Mouse (Mus musculus) stomach, postnatal 0 days (tissue): Measurements from ENCODE around the gene Ttf2. TPM values are rescaled to one million over a fixed set of nuclear protein-coding genes. Genes with fewer than 3 reads are reported as not detected.

ENCODE experiments used
- ATAC-seq: fragments of 200-750 bp; cut with Nextera tagmentation; 2 replicates; pipeline ENCODE4 v1.8.0; 2017; ENCODE audit not compliant: low FRiP score, low TSS enrichment
- DNase-seq: peaks from one replicate; pipeline ENCODE4 v3.0.0-alpha.2; 2016; ENCODE audit warnings: low spot score
- H3K27ac ChIP-seq: fragments of 300-500 bp; sonication (generic); replicated peaks from 2 replicates; pipeline ENCODE4 v1.5.1; 2014; ENCODE audit warnings: mild to moderate bottlenecking, control low read depth
- H3K27me3 ChIP-seq: fragments of 300-500 bp; sonication (generic); 2 replicates; pipeline ENCODE4 v1.6.1; 2014; ENCODE audit warnings: low read length; ENCODE audit not compliant: control insufficient read depth, insufficient read depth
- H3K36me3 ChIP-seq: fragments of 300-500 bp; sonication (generic); 2 replicates; pipeline ENCODE4 v1.6.1; 2014; ENCODE audit warnings: low read length, mixed read lengths; ENCODE audit not compliant: control insufficient read depth, insufficient read depth
- H3K4me1 ChIP-seq: fragments of 300-500 bp; sonication (generic); replicated peaks from 2 replicates; pipeline ENCODE4 v1.6.1; 2014; ENCODE audit warnings: antibody characterized with exemption; ENCODE audit not compliant: control insufficient read depth, insufficient read depth
- H3K4me2 ChIP-seq: fragments of 300-500 bp; sonication (generic); replicated peaks from 2 replicates; pipeline ENCODE4 v1.6.1; 2014; ENCODE audit warnings: low read depth, mild to moderate bottlenecking, control low read depth, moderate library complexity
- H3K4me3 ChIP-seq: fragments of 300-500 bp; sonication (generic); 2 replicates; pipeline ENCODE4 v1.5.1; 2014; ENCODE audit warnings: low read depth, low read length, control low read depth
- H3K9ac ChIP-seq: fragments of 300-500 bp; sonication (generic); 2 replicates; pipeline ENCODE4 v1.6.1; 2014; ENCODE audit warnings: mild to moderate bottlenecking, low read length, control low read depth, mixed read lengths
- H3K9me3 ChIP-seq: fragments of 300-500 bp; sonication (generic); 2 replicates; pipeline ENCODE4 v1.6.1; 2016; ENCODE audit warnings: low read length; ENCODE audit not compliant: control insufficient read depth
- CTCF ChIP-seq: IDR thresholded peaks from 2 replicates; pipeline ENCODE4 v1.5.1; 2016; ENCODE audit warnings: antibody characterized with exemption, low read depth, mild to moderate bottlenecking, moderate library complexity
- EP300 ChIP-seq: optimal IDR thresholded peaks from 2 replicates; pipeline ENCODE3; 2016; ENCODE audit warnings: antibody characterized with exemption
- WGBS: fragments of 180-500 bp; shearing (Covaris S2); extraction: QIAGEN DNeasy Blood & Tissue Kit; methylation state at CpG from one replicate; pipeline ENCODE4 v1.1.7; 2014; 5-methylcytosine and 5-hydroxymethylcytosine counted together
- polyA plus RNA-seq: library from polyadenylated mRNA; unstranded; fragments of >200 nt; fragmentation: Nextera tagmentation; extraction: Ambion mirVana; gene quantifications from 2 replicates; pipeline ENCODE4 v1.2.1, GENCODE M21; 2015

The Ttf2 gene
- polyA plus RNA-seq, 1 experiment from 2014 or later, result 4.1 TPM

DNA sequence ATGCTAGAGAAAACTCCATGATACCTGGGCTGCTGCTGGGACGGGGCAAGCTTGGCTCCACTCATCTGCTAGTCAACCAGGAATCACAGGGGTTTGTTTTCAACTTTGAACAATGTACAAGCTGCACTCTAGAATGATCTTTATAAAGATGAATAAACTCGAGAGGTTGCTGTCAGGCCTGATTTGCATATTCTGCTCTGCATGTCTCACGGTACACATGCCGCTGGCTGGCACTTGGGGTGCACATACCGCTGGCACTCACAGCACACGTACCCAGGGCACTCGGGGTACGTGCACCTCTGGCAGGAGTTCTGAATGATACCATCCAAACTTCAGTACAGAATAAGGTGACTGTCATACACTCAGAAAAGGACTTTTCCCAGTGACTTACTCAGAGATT lies 43.1 kb upstream of the Ttf2 start:
- TF ChIP-seq EP300 (no peak), CTCF (no peak)
- no peaks in the 10 kb centered on the region for H3K9me3 ChIP-seq
- H3K27me3 ChIP-seq, result no peaks in the 10 kb centered on the region
- no peak overlapping the region for H3K27ac ChIP-seq
- no peak for DNase-seq
- no peaks in the 10 kb centered on the region for H3K4me1 ChIP-seq
- ATAC-seq, result no peak
- no peaks in the 10 kb centered on the region for H3K36me3 ChIP-seq
- WGBS, result 90% methylated on average over 8 of the region's 8 CpGs
- H3K4me3 ChIP-seq, result no peak overlapping the region
- no peak overlapping the region for H3K4me2 ChIP-seq
- no peak overlapping the region for H3K9ac ChIP-seq

- Histone ChIP-seq H3K27me3 (no peaks in the 10 kb centered on the region), H3K36me3 (no peaks in the 10 kb centered on the region), H3K27ac (no peak overlapping the region), H3K9ac (no peak overlapping the region), H3K4me1 (no peaks in the 10 kb centered on the region), H3K4me2 (no peak overlapping the region), H3K9me3 (no peaks in the 10 kb centered on the region), H3K4me3 (no peak overlapping the region)
- TF ChIP-seq CTCF, result no peak
- no peak for TF ChIP-seq EP300
- DNase-seq (no peak), ATAC-seq (peak; percentile 27; the same call in 1 of the 2 replicates)
- 59% methylated on average over 10 of the region's 10 CpGs for WGBS
Measured at GRCm38 (mm10) chr3:101012131-101012571, 42.7 kb upstream of the Ttf2 start.

DNA sequence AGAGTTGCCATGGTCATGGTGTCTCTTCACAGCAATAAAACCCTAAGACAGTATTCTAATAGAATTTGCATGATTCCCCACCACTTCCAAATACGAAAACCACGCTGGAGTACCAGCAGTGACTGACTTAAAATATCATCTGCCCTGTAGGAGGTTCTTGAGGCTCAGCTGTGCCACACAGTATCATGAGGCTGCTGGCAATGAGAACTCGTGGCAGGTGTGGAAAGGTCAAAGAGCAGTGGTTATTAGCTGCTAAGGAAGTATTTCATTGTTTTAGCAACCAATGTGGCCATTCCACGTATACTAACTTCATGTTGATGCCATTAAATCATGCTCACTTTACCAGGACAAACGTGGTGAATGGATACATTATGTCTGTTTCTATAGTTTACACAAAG lies 41.7 kb upstream of the Ttf2 start:
- no peak for TF ChIP-seq CTCF
- TF ChIP-seq EP300, result no peak
- H3K4me3 ChIP-seq, result no peak overlapping the region
- no peak overlapping the region for H3K9ac ChIP-seq
- H3K9me3 ChIP-seq, result no peaks in the 10 kb centered on the region
- WGBS, result 60% methylated on average over 5 of the region's 5 CpGs
- no peak for ATAC-seq
- no peaks in the 10 kb centered on the region for H3K27me3 ChIP-seq
- H3K27ac ChIP-seq, result no peak overlapping the region
- no peaks in the 10 kb centered on the region for H3K36me3 ChIP-seq
- H3K4me1 ChIP-seq, result no peaks in the 10 kb centered on the region
- no peak overlapping the region for H3K4me2 ChIP-seq
- no peak for DNase-seq

DNA sequence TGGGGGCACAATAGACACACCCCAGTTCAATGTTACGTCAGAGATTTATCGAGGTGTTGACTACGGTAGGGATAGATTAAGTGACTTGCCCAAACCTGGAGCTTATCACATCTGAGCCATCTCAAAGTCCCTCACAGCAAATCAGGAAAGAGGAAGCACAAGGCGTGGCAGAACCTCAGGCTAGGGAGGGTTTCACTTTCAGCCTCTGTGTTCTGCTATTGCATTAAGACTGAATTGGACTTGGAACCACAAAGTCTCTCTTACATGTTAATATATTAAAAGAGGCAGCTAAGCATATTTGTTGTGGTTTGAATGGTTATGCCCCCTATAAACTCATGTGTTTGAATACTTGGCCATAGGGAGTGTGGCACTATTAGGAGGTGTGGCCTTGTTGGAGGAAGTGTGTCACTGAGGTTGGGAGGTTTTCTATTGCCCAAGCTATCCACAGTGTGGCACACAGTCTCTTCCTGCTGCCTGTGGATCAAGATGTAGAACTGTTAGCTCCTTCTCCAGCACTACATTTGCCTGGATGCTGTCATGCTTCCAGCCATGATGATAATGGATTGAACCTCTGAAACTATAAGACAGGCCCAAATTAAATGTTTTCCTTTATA lies 41.2 kb upstream of the Ttf2 start:
- no peaks in the 10 kb centered on the region for H3K36me3 ChIP-seq
- no peaks in the 10 kb centered on the region for H3K4me1 ChIP-seq
- H3K4me3 ChIP-seq, result no peak overlapping the region
- H3K4me2 ChIP-seq, result no peak overlapping the region
- ATAC-seq (peak; percentile 81), DNase-seq (no peak)
- H3K27me3 ChIP-seq, result no peaks in the 10 kb centered on the region
- H3K27ac ChIP-seq, result no peak overlapping the region
- H3K9me3 ChIP-seq, result no peaks in the 10 kb centered on the region
- WGBS, result 72% methylated on average over 4 of the region's 4 CpGs
- TF ChIP-seq EP300 (peak; percentile 25), CTCF (peak; percentile 52)
- H3K9ac ChIP-seq, result no peak overlapping the region

DNA sequence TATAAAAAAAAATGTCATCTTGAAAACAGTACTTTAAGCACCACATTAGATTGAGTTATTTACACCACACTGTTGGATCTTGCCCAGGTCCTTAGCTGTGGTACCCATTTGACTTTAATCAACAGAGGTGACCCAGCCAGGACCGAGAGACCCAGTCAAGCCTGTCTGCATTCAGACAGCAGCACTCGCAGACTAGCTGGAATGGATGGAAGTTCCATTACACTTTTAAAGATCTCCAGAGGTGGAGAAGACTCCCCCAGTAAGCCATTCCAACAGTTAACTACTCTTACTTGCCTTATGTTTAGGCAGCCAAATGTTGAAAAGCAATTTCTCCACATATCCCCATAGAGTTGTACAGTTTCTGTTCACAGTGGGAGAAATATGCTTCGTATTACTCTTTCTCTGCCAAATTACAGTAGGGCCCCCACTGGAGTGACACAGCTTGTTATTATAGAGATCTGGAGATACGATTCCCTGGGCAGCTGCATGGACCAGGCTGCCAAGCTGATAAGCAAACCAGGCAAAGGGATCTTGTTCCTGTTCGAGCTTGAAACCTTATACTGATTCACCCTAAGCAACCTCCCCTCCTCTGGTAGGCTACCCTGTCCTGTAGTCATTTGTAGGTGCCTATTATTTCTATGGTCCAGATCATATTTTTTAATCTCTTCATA lies 37.8 kb upstream of the Ttf2 start:
- 51% methylated on average over 5 of the region's 5 CpGs for WGBS
- Histone ChIP-seq H3K27ac (no peak overlapping the region), H3K9ac (no peak overlapping the region), H3K4me2 (no peak overlapping the region), H3K9me3 (no peaks in the 10 kb centered on the region), H3K4me3 (no peak overlapping the region), H3K36me3 (no peaks in the 10 kb centered on the region), H3K4me1 (no peaks in the 10 kb centered on the region), H3K27me3 (no peaks in the 10 kb centered on the region)
- no peak for ATAC-seq
- TF ChIP-seq CTCF, result no peak
- TF ChIP-seq EP300, result no peak
- no peak for DNase-seq

DNA sequence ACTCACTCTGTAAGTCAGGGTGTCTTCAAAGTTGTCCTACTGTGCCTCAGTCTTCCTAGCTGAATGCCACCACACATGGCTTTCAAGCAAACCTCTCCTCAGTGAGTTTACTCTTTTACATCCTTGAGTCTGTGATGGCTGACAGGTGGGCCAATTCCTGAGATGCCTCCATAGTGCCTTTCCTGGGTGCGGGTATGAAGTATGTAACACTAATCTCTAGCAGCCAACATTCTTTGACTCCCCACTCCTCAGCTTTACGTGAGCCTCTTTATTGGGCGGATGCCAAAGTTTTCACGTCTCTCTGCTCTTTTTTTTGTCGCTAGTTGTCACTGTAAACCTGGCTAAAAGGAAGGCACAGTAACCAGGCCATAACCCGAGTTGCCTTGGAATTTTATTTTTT lies 35.9 kb upstream of the Ttf2 start:
- Histone ChIP-seq H3K27me3 (no peaks in the 10 kb centered on the region), H3K9me3 (no peaks in the 10 kb centered on the region), H3K4me3 (no peak overlapping the region), H3K4me1 (no peaks in the 10 kb centered on the region), H3K4me2 (no peak overlapping the region), H3K36me3 (no peaks in the 10 kb centered on the region), H3K27ac (no peak overlapping the region), H3K9ac (no peak overlapping the region)
- no peak for TF ChIP-seq CTCF
- TF ChIP-seq EP300, result no peak
- DNase-seq, result no peak
- 68% methylated on average over 6 of the region's 6 CpGs for WGBS
- ATAC-seq, result no peak
